ENCODE assay signal across 9 mouse cellular contexts in the genomic region with DNA sequence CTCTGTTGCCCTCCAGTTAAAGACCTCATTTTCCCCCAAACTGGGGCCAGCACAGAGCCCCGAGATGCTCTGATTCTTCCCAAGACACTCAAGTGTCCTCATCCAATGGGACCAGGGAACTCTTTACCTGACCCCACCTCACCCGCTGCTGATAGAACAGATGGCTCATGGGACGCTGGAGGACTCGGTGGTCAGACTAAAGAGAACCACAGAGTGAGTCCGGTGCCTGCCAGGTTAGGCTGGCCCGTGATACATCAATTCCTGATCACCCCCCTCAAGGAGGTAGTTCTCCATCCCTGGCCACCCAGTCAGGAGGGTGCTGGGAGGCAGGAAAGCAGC. TPM values are rescaled to one million over a fixed set of nuclear protein-coding genes. Genes with fewer than 3 reads are reported as not detected.
DNase-seq lines count a peak whose midpoint lies in the region; ATAC-seq lines count a peak whose summit lies in the region.
"Had no signal": no experiment of that assay in that cellular context is flagged by ENCODE, and none has a peak within 500 bp of the region (broad histone marks: within the 10 kb centered on the region; RNA-seq: fewer than 3 reads in every experiment).

No protein-coding gene starts in this region.

- peak overlapping the region; percentile 98 for H3K4me2 ChIP-seq in kidney, embryonic 16.5 days (replicated peaks; ENCODE audit: low read depth, low read length)
- peak overlapping the region; percentile 98 for H3K4me2 ChIP-seq in intestine, embryonic 16.5 days (ENCODE audit: low read depth, low read length)
- peak overlapping the region; percentile 82 for H3K4me2 ChIP-seq in neural tube, embryonic 13.5 days

- ATAC-seq in kidney, embryonic 16.5 days (ENCODE audit: low FRiP score, low TSS enrichment): no peak
- no peak for ATAC-seq in intestine, embryonic 16.5 days
- peak; percentile 12; the same call in 1 of the 2 replicates for ATAC-seq in neural tube, embryonic 13.5 days (ENCODE audit: low read depth)

- H3K9me3 ChIP-seq in kidney, embryonic 16.5 days (ENCODE audit: low read length): no peaks in the 10 kb centered on the region
- H3K9me3 ChIP-seq in embryonic facial prominence, embryonic 10.5 days: no peaks in the 10 kb centered on the region
- H3K9me3 ChIP-seq in intestine, embryonic 16.5 days (ENCODE audit: control insufficient read depth, low read length): no peaks in the 10 kb centered on the region
- H3K9me3 ChIP-seq in neural tube, embryonic 13.5 days: no peaks in the 10 kb centered on the region

- peaks cover 32% of the 10 kb centered on the region for H3K4me1 ChIP-seq in kidney, embryonic 16.5 days (ENCODE audit: insufficient read depth, low read length)
- H3K4me1 ChIP-seq in embryonic facial prominence, embryonic 10.5 days: peaks cover 49% of the 10 kb centered on the region
- peaks cover 18% of the 10 kb centered on the region for H3K4me1 ChIP-seq in intestine, embryonic 16.5 days (ENCODE audit: control insufficient read depth, insufficient read depth, low read length)
- H3K4me1 ChIP-seq in neural tube, embryonic 13.5 days (replicated peaks): peaks cover 57% of the 10 kb centered on the region

- no peaks in the 10 kb centered on the region for H3K36me3 ChIP-seq in kidney, embryonic 16.5 days (ENCODE audit: insufficient read depth, low read length)
- H3K36me3 ChIP-seq in embryonic facial prominence, embryonic 10.5 days (replicated peaks): peaks cover 3% of the 10 kb centered on the region; the same call in 1 of the 2 replicates
- no peaks in the 10 kb centered on the region for H3K36me3 ChIP-seq in intestine, embryonic 16.5 days (ENCODE audit: control insufficient read depth, insufficient read depth, low read length)
- no peaks in the 10 kb centered on the region for H3K36me3 ChIP-seq in neural tube, embryonic 13.5 days

- no peak overlapping the region for H3K27ac ChIP-seq in kidney, embryonic 16.5 days (ENCODE audit: low read length)
- peak overlapping the region; percentile 96 for H3K27ac ChIP-seq in embryonic facial prominence, embryonic 10.5 days (replicated peaks)
- no peak overlapping the region for H3K27ac ChIP-seq in intestine, embryonic 16.5 days (ENCODE audit: low read length)
- H3K27ac ChIP-seq in neural tube, embryonic 13.5 days (replicated peaks): peak overlapping the region; percentile 94

- no peak for DNase-seq in kidney, adult 8-10 months
- peak; percentile 42 for DNase-seq in embryonic facial prominence, embryonic 10.5 days (ENCODE audit: low spot score)
- DNase-seq in frontal cortex, postnatal 10 days (ENCODE audit: low spot score in 2 of 2): no peak
- DNase-seq in urinary bladder, postnatal 14 days (ENCODE audit: low spot score): no peak
- DNase-seq in gastrocnemius, postnatal 36 days: no peak
- DNase-seq: kidney, adult 11 months had no signal

- 2% methylated on average over 6 of the region's 6 CpGs for WGBS in kidney, embryonic 16.5 days
- under 1% methylated on average over 6 of the region's 6 CpGs for WGBS in embryonic facial prominence, embryonic 10.5 days
- WGBS in intestine, embryonic 16.5 days: 1% methylated on average over 6 of the region's 6 CpGs
- WGBS in neural tube, embryonic 13.5 days: under 1% methylated on average over 6 of the region's 6 CpGs

- intact Hi-C loops in gastrocnemius, postnatal 36 days (cut with DNase I): no loop called here

- H3K27me3 ChIP-seq in kidney, embryonic 16.5 days (ENCODE audit: insufficient read depth, low read length): 0 out of 2 replicates have a peak, but pooled peaks cover 4% of the 10 kb centered on the region
- peaks cover 11% of the 10 kb centered on the region for H3K27me3 ChIP-seq in embryonic facial prominence, embryonic 10.5 days (replicated peaks; ENCODE audit: low read depth, poor library complexity, severe bottlenecking)
- no peaks in the 10 kb centered on the region for H3K27me3 ChIP-seq in intestine, embryonic 16.5 days (replicated peaks; ENCODE audit: control insufficient read depth, insufficient read depth, low read length)
- H3K27me3 ChIP-seq in neural tube, embryonic 13.5 days: peaks cover 2% of the 10 kb centered on the region; the same call in 1 of the 2 replicates

- peak overlapping the region; percentile 82 for H3K9ac ChIP-seq in kidney, embryonic 16.5 days (replicated peaks; ENCODE audit: low read length)
- H3K9ac ChIP-seq in intestine, embryonic 16.5 days (ENCODE audit: low read depth, low read length): peak overlapping the region; percentile 72
- peak overlapping the region; percentile 98 for H3K9ac ChIP-seq in neural tube, embryonic 13.5 days

- peak overlapping the region; percentile 76 for H3K4me3 ChIP-seq in kidney, embryonic 16.5 days (ENCODE audit: low read length)
- peak overlapping the region; percentile 95 for H3K4me3 ChIP-seq in embryonic facial prominence, embryonic 10.5 days
- H3K4me3 ChIP-seq in intestine, embryonic 16.5 days (ENCODE audit: low read length): peak overlapping the region; percentile 69
- H3K4me3 ChIP-seq in neural tube, embryonic 13.5 days: peak overlapping the region; percentile 93

RNA-seq across cellular contexts. Expression of a gene that starts 1.0 kb away (rescaled TPM):
- polyA plus RNA-seq in kidney, embryonic 16.5 days (2015; fragmentation: Nextera tagmentation; extraction: Ambion mirVana): 1.0 and 1.1 TPM in 2 replicates
- 4.5 and 6.2 TPM in 2 replicates for polyA plus RNA-seq in embryonic facial prominence, embryonic 10.5 days (2016; fragmentation: Nextera tagmentation; extraction: Ambion mirVana)
- polyA plus RNA-seq in intestine, embryonic 16.5 days (2015; fragmentation: Nextera tagmentation; extraction: Ambion mirVana): 0.15 TPM in 1 of 2 replicates, not detected in the other
- 10.6 and 11.8 TPM in 2 replicates for polyA plus RNA-seq in neural tube, embryonic 13.5 days (2015; fragmentation: Nextera tagmentation; extraction: Ambion mirVana)
- 10 to 100 TPM; 12.9 to 13.2 TPM for total RNA-seq in gastrocnemius, postnatal 36 days (2021)

Comparison
In these comparisons a context has a peak if more than half of its experiments do, and no peak if none do; other contexts are left out.
1. H3K27ac ChIP-seq: peak in embryonic facial prominence, embryonic 10.5 days (single experiment) and neural tube, embryonic 13.5 days (single experiment); none in kidney, embryonic 16.5 days (single experiment) and intestine, embryonic 16.5 days (single experiment).
2. Peak in every context shown above with its lines, with median percentiles within 50 percentile points of each other: H3K4me2 ChIP-seq, H3K4me3 ChIP-seq and H3K9ac ChIP-seq.